Mouse (Mus musculus) gastrocnemius, postnatal 36 days (tissue): ENCODE results near the gene Gm9508. TPM values are rescaled to one million over a fixed set of nuclear protein-coding genes. Genes with fewer than 3 reads are reported as not detected.

ENCODE experiments used
- DNase-seq, 2 experiments: peaks; one replicate each; pipeline ENCODE4 v3.0.0; 2022
- intact Hi-C: fragments of 180-260 bp; cut with DNase I; formaldehyde crosslinking; loops from one replicate; pipeline ENCODE4 v1.15.1; 2025
- total RNA-seq, 2 experiments: library from RNA; stranded (reverse); gene quantifications; 2 replicates each; pipeline ENCODE4 v1.2.3; 2021

Gene Gm9508
- total RNA-seq, 2 experiments from 2014 or later: not detected

GRCm38 (mm10) chr10:77673765-77674164, 23.3 kb downstream of the Gm9508 start:
- intact Hi-C loops: no loop called here
- DNase-seq: no peak

DNA sequence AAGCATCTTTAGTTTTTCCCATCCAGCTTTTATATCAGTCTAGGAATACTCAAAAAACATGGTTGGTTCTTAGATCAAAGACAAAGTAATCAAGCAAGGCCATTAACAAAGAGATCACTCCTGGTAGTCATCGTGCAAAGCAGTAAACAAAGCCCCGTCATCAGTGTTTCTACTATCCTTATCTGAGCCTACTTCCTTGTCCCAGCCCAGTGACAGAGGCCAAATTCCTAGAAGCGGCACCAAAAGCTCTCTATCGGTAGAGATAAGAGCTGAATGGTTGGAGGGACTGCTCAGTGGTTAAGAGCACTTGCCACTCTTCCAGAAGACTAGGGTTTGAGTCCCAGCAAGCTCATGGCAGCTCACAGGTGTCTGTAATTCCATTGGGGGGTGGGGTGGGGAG, 25.5 kb downstream of the Gm9508 start:
- no peak for DNase-seq
- intact Hi-C loops: no loop called here

- DNase-seq: no peak
Observed at GRCm38 (mm10) chr10:77670710-77671109, 26.3 kb downstream of the Gm9508 start.

DNA sequence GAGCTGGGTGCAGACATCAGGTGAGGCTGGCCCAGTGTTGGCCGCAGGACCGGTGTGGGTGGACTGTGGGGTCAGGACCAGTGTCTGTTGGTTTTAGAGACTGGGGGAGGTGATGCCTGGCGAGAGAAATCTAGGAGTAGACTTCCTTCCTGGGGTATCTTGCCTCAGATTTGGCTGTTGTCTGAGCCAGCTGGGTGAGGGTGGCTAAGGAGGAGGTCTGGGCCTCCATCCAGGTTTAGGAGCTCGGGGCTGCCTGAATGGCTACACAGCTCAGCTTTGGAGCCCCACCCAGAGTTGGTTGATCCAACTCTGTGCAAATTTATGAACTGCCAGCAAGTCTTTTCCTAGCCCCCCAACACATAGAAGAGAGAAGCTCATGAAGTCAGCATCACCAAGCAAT, 29.6 kb downstream of the Gm9508 start:
- no peak for DNase-seq
- intact Hi-C loops: no loop called here

More at GRCm38 (mm10) chr10:77670710-77671109, 26.3 kb downstream of the Gm9508 start:
- intact Hi-C loops: no loop called here

DNA sequence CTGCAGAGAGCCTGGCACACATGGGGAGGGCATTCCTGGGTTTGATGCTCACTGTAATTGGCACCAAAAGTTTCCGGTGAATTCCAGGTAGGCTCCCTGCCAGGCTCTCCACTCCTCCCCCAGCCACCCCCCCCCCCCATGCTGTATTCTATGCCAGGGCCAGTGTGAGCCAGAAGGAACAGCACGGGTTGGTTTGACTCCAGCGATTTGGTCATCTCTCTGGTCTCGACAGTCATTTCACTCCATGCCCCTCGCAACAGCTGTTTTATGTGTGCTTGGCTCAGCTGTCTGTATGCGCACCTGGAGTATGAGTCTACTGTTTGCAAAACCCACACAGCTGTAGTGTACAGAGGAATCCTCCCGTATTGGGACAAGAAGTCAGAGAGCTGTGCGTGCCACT, 30.7 kb downstream of the Gm9508 start:
- intact Hi-C loops: no loop called here
- no peak for DNase-seq

DNA sequence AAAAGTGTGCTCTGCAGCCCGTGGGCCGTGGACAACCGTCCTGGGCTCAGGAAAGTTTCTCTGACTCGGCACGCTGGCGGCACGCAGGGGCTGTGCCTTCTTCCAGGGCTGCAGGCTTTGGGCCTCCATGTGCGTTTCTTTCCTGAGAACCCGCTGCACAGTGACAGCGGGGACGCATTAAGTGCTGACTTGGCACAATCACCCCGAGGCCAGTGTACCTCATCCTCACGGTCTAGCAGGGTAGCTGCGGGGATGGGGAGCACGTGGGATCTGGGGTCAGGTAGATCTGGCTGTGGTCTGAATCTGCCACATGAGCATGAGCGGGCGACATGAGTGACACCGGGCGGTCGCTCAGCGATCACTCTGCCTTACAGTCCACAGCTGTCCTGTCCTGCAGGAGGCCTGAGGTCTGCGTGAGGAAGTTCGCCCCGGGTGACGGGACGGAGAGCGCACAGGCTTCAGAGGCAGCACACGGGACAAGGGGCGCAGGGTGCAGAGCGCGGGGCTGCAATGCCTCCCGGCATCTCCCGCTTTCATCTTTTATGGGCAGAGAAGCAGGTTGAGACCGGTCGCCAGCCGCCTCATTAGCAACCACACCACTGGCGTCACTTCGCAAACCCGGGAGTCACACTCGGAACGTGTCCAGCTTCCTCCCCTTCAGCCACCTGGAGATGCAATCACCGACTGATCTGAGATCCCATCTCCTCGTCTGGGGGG, 32.9 kb downstream of the Gm9508 start:
- no peak for DNase-seq
- intact Hi-C loops: no loop called here

DNA sequence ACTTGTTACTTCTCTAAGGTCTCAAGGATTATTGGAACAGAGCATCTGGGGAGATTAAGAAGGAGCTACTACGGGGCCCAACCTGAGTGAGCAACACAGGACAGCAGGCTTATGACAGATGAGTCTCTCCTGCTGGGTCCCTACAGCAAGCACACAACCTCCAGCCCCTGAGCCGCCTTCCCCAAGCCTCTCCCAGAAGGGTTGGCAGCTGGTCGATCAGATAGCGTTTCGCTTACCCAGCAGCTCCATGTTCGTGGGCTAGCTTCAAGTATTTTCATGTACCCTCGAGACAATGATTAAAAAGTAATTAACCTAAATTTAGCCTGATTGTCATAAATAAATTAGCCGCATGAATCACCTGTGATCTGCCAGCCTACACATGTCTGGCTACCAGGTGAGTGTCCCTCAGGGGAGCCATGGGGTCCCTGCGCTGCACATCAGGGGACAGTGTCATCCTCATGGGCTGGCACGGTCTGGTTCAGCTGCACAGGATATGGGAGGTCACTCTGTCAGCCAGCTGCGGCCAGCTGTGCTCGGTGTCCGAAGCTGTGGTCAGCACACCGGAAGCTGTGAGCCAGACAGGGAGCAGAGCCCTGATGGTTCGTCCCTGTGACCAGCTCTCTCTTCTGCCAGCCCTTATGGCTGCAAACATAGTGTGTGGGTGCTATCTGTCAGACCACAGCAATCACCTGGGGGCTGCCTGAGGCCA, 38.6 kb downstream of the Gm9508 start:
- intact Hi-C loops: no loop called here
- DNase-seq: no peak

DNA sequence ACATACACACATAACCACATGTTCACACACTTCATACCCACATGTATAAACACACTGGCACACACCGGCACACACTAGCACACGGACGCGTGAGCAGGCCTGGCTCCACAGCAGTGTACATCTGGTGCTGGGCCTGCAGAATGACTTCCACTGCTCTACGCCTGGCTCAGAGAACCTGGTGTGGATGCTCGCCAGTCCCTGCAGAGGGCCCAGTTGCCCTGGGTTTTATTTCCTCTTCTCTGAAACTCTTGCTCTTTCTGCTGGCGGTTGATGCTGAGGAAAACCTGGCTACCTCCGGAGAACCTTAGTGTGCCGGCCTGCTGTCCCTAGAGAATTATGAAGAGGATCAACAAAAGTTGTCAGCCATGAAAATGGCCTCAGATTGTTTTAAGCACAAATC, 45.0 kb downstream of the Gm9508 start:
- no peak for DNase-seq
- intact Hi-C loops: no loop called here

GRCm38 (mm10) chr10:77647901-77648300, 49.1 kb downstream of the Gm9508 start:
- intact Hi-C loops: no loop called here

GRCm38 (mm10) chr10:77647461-77647860, 49.6 kb downstream of the Gm9508 start:
- DNase-seq: no peak
- intact Hi-C loops: no loop called here

More at GRCm38 (mm10) chr10:77647901-77648300, 49.1 kb downstream of the Gm9508 start:
- no peak for DNase-seq

Other genes with a start within 250 kb of the Gm9508 start
- gene Fam207a, start 181.4 kb downstream of the Gm9508 start, total RNA-seq: 1 to 10 TPM; 4.7 to 5.4 TPM
- 1 to 10 TPM; 1.5 to 1.8 TPM for gene Itgb2, start 167.0 kb downstream of the Gm9508 start, total RNA-seq
- 10 to 100 TPM; 26.6 to 30.1 TPM for gene Pttg1ip, start 115.5 kb downstream of the Gm9508 start, total RNA-seq
- 10 to 100 TPM; 33.3 to 40.1 TPM for gene Sumo3, start 91.1 kb downstream of the Gm9508 start, total RNA-seq
- gene Gm49325, start 91.0 kb downstream of the Gm9508 start, total RNA-seq: 1 to 10 TPM; 7.5 to 8.6 TPM
- 10 to 100 TPM; 80.7 to 86.5 TPM for gene Ube2g2, start 75.0 kb downstream of the Gm9508 start, total RNA-seq
- not detected for gene Tspear, start 10.7 kb downstream of the Gm9508 start, total RNA-seq
- not detected for gene Gm19402, start 6.5 kb downstream of the Gm9508 start, total RNA-seq
- gene Gm10272, start 9.4 kb upstream of the Gm9508 start, total RNA-seq: not detected
- not detected for gene Gm10024, start 14.2 kb upstream of the Gm9508 start, total RNA-seq
- gene Gm10142, start 18.6 kb upstream of the Gm9508 start, total RNA-seq: not detected
- not detected for gene Krtap12-1, start 23.4 kb upstream of the Gm9508 start, total RNA-seq
- gene Gm10100, start 29.3 kb upstream of the Gm9508 start, total RNA-seq: not detected
- gene Gm18596, start 45.4 kb upstream of the Gm9508 start, total RNA-seq: not detected
- gene Gm9736, start 54.1 kb upstream of the Gm9508 start, total RNA-seq: not detected
- not detected for gene Gm3233, start 62.4 kb upstream of the Gm9508 start, total RNA-seq
- not detected for gene Gm3238, start 74.1 kb upstream of the Gm9508 start, total RNA-seq
- not detected for gene Gm7138, start 79.7 kb upstream of the Gm9508 start, total RNA-seq
- gene Gm3250, start 85.3 kb upstream of the Gm9508 start, total RNA-seq: not detected
- gene Gm7137, start 91.0 kb upstream of the Gm9508 start, total RNA-seq: not detected
- not detected for gene Gm9639, start 97.8 kb upstream of the Gm9508 start, total RNA-seq
- not detected for gene Gm19668, start 101.9 kb upstream of the Gm9508 start, total RNA-seq
- not detected for gene Gm9507, start 114.6 kb upstream of the Gm9508 start, total RNA-seq
- not detected for gene Gm2696, start 117.4 kb upstream of the Gm9508 start, total RNA-seq
- not detected for gene Krtap10-4, start 129.9 kb upstream of the Gm9508 start, total RNA-seq
- gene Krtap10-10, start 138.7 kb upstream of the Gm9508 start, total RNA-seq: not detected
- not detected for gene Gm36176, start 149.6 kb upstream of the Gm9508 start, total RNA-seq
- not detected for gene Gm10318, start 155.6 kb upstream of the Gm9508 start, total RNA-seq
- not detected for gene Gm3285, start 164.7 kb upstream of the Gm9508 start, total RNA-seq
- under 1 TPM; 0.08 to 0.17 TPM for gene Lrrc3, start 205.3 kb upstream of the Gm9508 start, total RNA-seq